Mouse (Mus musculus) G1E (cell line): ENCODE results near the gene Trat1. TPM values are rescaled to one million over a fixed set of nuclear protein-coding genes. Genes with fewer than 3 reads are reported as not detected.

Source experiments
- ATAC-seq: 2 replicates; pipeline ENCODE4 v1.8.0; 2016; ENCODE audit warnings: mild to moderate bottlenecking; ENCODE audit not compliant: insufficient number of reproducible peaks, poor library complexity, low FRiP score, severe bottlenecking; ENCODE audit errors: extremely low read depth
- DNase-seq: peaks from one replicate; pipeline ENCODE4 v3.0.0; 2012; ENCODE audit warnings: low spot score
- H3K27me3 ChIP-seq: 2 replicates; pipeline ENCODE4 v1.6.1; 2012; ENCODE audit warnings: mild to moderate bottlenecking, low read length, inconsistent platforms; ENCODE audit not compliant: insufficient read depth
- H3K36me3 ChIP-seq: replicated peaks from 2 replicates; pipeline ENCODE3; 2012; ENCODE audit warnings: mild to moderate bottlenecking, inconsistent platforms
- H3K4me1 ChIP-seq: 2 replicates; pipeline ENCODE4 v1.6.1; 2012; ENCODE audit warnings: low read depth, low read length, inconsistent platforms, mixed read lengths; ENCODE audit not compliant: insufficient read depth
- H3K4me3 ChIP-seq: 2 replicates; pipeline ENCODE4 v1.5.1; 2012; ENCODE audit warnings: low read depth, mild to moderate bottlenecking, inconsistent platforms, low read length, moderate library complexity, mixed read lengths
- H3K9me3 ChIP-seq: replicated peaks from 2 replicates; pipeline ENCODE4 v1.6.1; 2012; ENCODE audit warnings: inconsistent platforms
- CTCF ChIP-seq: IDR thresholded peaks from 2 replicates; pipeline ENCODE4 v1.5.1; 2012; ENCODE audit warnings: low read depth, low read length, inconsistent platforms, mixed read lengths
- GATA1 ChIP-seq: IDR thresholded peaks from 2 replicates; pipeline ENCODE4 v1.6.1; 2012; ENCODE audit warnings: borderline replicate concordance, low read length, inconsistent platforms, mixed read lengths
- GATA2 ChIP-seq: IDR thresholded peaks from 2 replicates; pipeline ENCODE4 v1.6.1; 2012; ENCODE audit warnings: low read depth, low read length, inconsistent platforms, borderline replicate concordance
- POLR2AphosphoS5 ChIP-seq: IDR thresholded peaks from 2 replicates; pipeline ENCODE4 v1.6.1; 2012; ENCODE audit warnings: low read depth, low read length, inconsistent platforms; ENCODE audit not compliant: insufficient replicate concordance
- TAL1 ChIP-seq: conservative IDR thresholded peaks from 2 replicates; pipeline ENCODE4 v1.6.1; 2012; ENCODE audit warnings: low read depth, low read length, inconsistent platforms, mixed read lengths
- polyA plus RNA-seq: library from polyadenylated mRNA; stranded (reverse); fragments of >175 nt; gene quantifications from 2 replicates; pipeline ENCODE4 v1.2.3, GENCODE M21; 2012
- total RNA-seq, 2 experiments: library from RNA; stranded (forward) in 1 of 2; stranded (reverse) in 1 of 2; fragments of 200-1000 nt in 1 of 2; fragments of >200 nt in 1 of 2; fragmentation: Nextera tagmentation in 1 of 2; gene quantifications; 2 replicates each; pipeline ENCODE4 v1.2.3; 2014 to 2017

The Trat1 gene
- 0.44 TPM in 1 of 2 replicates, not detected in the other for total RNA-seq (2014; fragmentation: Nextera tagmentation)
- total RNA-seq (2017): 0.16 and 0.41 TPM in 2 replicates
- polyA plus RNA-seq: not detected in 2 replicates

DNA sequence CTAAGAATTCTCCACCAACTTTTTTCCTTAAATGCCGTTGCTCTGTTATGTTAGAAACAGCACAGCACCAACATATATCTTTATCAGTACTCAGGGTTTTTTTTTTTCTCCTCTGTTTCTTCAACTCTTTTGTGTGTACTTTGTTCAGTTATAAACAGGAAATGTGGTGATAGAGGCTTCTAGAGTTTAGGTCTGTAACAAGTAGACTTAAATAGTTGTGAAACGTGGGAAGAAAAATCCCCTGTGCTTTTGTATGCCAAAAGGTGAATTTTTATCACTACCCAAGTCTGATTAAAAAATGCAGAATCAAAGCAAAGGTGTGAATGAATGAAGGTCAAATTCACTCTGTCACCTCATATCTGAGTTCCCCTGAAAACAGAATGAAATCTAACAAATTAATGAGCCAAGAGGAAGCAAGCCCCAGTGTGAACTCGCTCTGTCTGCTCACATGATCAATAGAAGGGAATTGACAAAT lies at the start of gene Trat1:
TSS of gene Trat1 (minus strand) at position 51 of the 475 bp plus-strand sequence.
- Histone ChIP-seq H3K27me3 (no peaks in the 10 kb centered on the region; the same call in 1 of the 2 replicates), H3K4me3 (no peak within 1 kb of the TSS), H3K4me1 (no peaks in the 10 kb centered on the region), H3K9me3 (no peaks in the 10 kb centered on the region), H3K36me3 (no peaks in the 10 kb centered on the region)
- TF ChIP-seq TAL1: no peak
- TF ChIP-seq POLR2AphosphoS5: no peak
- TF ChIP-seq CTCF: no peak
- TF ChIP-seq GATA1: no peak
- no peak for TF ChIP-seq GATA2
- DNase-seq: no peak
- no peak for ATAC-seq

DNA sequence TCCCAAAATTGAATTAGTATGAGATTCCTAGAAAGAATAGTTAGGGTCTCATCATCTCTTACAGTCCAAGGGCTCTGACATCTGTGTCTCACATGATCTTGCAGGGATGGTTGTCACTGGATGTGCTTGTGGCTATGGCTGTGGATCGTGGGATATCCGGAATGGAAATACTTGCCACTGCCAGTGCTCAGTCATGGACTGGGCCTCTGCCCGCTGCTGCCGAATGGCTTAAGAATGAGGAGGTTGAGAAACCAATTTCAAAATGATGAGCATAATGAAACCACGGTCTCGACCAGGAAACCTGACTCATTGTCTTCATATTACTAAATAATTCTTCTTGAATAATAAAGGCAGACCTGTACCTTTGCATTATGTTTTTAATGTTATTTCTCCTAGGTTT lies 46.7 kb upstream of the Trat1 start:
- ATAC-seq (no peak), DNase-seq (no peak)
- Histone ChIP-seq H3K9me3 (no peaks in the 10 kb centered on the region), H3K27me3 (no peaks in the 10 kb centered on the region), H3K4me1 (peaks cover 12% of the 10 kb centered on the region), H3K4me3 (no peak overlapping the region), H3K36me3 (no peaks in the 10 kb centered on the region)
- TF ChIP-seq CTCF (no peak), POLR2AphosphoS5 (no peak), GATA2 (no peak), GATA1 (no peak), TAL1 (no peak)

DNA sequence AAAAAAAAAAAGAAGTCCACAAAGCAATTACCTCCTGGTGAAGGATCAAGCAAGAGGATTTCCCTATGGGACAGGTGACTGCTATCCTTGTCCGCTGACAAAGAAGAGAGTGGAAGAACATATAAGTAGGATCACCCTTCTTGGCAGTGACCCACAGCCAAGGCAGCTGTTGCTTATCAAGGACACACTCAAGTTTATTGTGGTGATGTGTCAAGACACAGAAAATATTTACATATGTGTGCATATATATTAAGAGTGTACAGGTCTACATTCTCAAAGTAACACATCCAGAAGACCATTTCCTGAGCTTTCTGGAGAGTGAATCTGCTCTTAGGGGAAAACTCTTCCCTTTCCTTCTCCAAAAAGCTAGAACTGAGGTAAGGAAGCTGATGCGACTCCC lies 44.9 kb upstream of the Trat1 start, which contains the start of gene Retnlb:
TSS of gene Retnlb (plus strand) at position 162 of the 400 bp plus-strand sequence.
- Histone ChIP-seq H3K36me3 (no peaks in the 10 kb centered on the region), H3K4me3 (no peak within 1 kb of the TSS), H3K27me3 (no peaks in the 10 kb centered on the region), H3K4me1 (peaks cover 17% of the 10 kb centered on the region), H3K9me3 (no peaks in the 10 kb centered on the region)
- ATAC-seq: no peak
- TF ChIP-seq POLR2AphosphoS5 (no peak), CTCF (no peak), GATA2 (no peak), GATA1 (no peak), TAL1 (no peak)
- DNase-seq: no peak

DNA sequence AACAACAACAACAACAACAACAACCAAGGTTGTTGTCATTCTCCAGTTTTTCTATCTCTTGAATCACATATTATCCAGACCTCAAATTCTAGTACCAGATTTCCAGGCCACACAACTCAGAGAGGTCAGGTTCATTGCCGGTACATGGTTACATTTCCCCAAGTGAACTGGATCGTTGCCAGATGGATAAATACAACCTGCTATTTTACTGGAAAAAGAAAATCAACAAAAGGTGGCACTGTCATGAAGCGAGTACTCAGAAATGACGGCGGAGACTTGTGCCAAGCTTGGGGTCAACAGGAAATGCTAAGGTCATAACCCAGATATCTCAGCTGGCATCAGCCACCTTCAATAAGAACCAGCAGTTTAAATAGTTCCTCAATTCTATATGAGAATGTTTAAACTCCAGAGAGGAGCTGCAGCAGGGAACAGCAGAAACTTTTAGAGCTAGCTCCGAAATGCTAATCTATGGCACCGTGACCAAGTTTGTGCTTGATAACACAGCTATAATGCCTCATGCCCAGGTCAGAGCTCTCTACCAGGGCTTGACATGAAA lies 40.1 kb upstream of the Trat1 start:
- Histone ChIP-seq H3K27me3 (no peaks in the 10 kb centered on the region; the same call in 1 of the 2 replicates), H3K4me1 (peaks cover 18% of the 10 kb centered on the region), H3K36me3 (no peaks in the 10 kb centered on the region), H3K4me3 (no peak overlapping the region), H3K9me3 (no peaks in the 10 kb centered on the region)
- no peak for ATAC-seq
- TF ChIP-seq TAL1 (no peak), POLR2AphosphoS5 (no peak), GATA2 (no peak), CTCF (no peak), GATA1 (no peak)
- no peak for DNase-seq

DNA sequence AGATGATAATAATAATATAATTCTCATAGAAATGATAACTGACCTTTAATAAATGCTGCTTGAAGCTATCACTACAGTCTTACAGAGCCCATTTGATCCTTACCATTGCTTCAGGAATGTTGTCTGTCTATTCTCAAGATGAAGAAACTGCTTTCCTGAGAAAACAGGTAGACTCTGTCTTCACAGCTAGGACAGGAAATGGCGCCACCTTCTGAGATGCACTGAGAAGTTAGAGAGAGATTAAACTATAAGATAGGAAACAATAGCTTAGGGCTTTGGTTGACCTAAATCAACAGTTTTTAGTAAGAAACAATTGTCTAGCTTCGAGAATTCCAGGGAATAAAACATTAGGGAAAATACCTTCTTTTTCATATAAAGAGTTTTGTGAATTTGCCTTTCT lies 37.6 kb upstream of the Trat1 start:
- no peaks in the 10 kb centered on the region; the same call in 1 of the 2 replicates for H3K27me3 ChIP-seq
- no peak for TF ChIP-seq TAL1
- TF ChIP-seq GATA1: no peak
- TF ChIP-seq CTCF: no peak
- no peak for TF ChIP-seq GATA2
- no peak for TF ChIP-seq POLR2AphosphoS5
- H3K4me1 ChIP-seq: peaks cover 18% of the 10 kb centered on the region
- no peak for DNase-seq
- no peaks in the 10 kb centered on the region for H3K36me3 ChIP-seq
- H3K9me3 ChIP-seq: no peaks in the 10 kb centered on the region
- no peak overlapping the region for H3K4me3 ChIP-seq
- no peak for ATAC-seq

DNA sequence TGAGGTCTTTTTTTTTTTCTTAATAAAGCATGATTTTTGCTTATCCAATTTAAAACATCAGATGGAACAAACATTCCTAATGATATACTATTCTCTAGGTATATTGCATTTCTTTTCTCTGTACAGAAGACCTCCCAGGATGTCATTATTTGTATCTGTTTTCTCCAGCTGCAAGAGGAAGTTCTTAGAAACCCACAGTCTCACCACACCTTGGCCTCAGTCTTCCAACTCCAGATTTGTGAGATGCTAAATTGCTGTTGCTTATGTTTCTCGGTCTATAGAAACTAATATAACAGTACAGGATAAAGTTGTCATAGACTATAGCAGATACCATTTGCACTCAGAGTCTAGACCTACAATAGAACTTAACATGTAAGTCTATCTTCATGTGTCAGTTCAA lies 34.7 kb upstream of the Trat1 start:
- TF ChIP-seq CTCF (no peak), GATA1 (no peak), TAL1 (no peak), POLR2AphosphoS5 (no peak), GATA2 (no peak)
- no peaks in the 10 kb centered on the region; the same call in 1 of the 2 replicates for H3K27me3 ChIP-seq
- H3K4me1 ChIP-seq: peaks cover 13% of the 10 kb centered on the region
- ATAC-seq (no peak), DNase-seq (no peak)
- H3K4me3 ChIP-seq: no peak overlapping the region
- H3K36me3 ChIP-seq: no peaks in the 10 kb centered on the region
- H3K9me3 ChIP-seq: no peaks in the 10 kb centered on the region
